Comparison of ENCODE assay signal across 8 mouse cellular contexts in the genomic region with DNA sequence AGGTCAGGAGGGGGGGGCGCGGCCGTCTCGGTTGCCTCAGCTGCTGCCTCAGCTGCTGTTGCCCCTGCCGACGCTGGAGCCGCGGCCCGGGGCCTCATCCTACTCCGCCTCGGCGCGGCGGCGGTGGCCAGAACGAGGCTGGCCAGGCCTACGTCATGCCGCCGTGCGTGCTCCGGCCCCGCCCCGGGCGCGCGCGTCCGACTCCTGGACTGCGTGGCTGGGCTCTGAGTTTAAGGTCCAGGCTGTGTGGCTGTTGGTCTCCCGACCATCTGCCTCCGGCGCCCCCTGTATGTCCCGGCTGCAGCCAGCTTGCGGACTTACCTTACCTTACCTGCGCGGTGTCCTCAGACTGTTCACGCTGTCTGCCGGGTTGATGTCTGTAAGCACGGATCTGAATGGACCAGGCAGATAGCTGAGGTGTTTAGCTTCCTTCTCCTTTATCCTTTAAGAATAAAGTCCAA. TPM values are rescaled to one million over a fixed set of nuclear protein-coding genes. Genes with fewer than 3 reads are reported as not detected.
A peak's percentile ranks its signal among the peaks of the same experiment; 100 is the strongest.
DNase-seq lines count a peak whose midpoint lies in the region; ATAC-seq and TF ChIP-seq lines count a peak whose summit lies in the region.

No protein-coding gene starts in this region.

- H3K9ac ChIP-seq in forebrain, postnatal 0 days: peak overlapping the region; percentile 87
- peak overlapping the region; percentile 98 for H3K9ac ChIP-seq in lung, embryonic 16.5 days (ENCODE audit: low read length)

- peak overlapping the region; percentile 87 for H3K4me3 ChIP-seq in G1E (ENCODE audit: low read depth, low read length)
- peak overlapping the region; percentile 74 for H3K4me3 ChIP-seq in forebrain, postnatal 0 days (ENCODE audit: low read depth, low read length)
- H3K4me3 ChIP-seq in lung, embryonic 16.5 days (ENCODE audit: low read length): peak overlapping the region; percentile 76

- ATAC-seq in G1E (ENCODE audit: extremely low read depth, insufficient number of reproducible peaks, low FRiP score, poor library complexity, severe bottlenecking): peak; percentile 76
- peak; percentile 98 for ATAC-seq in forebrain, postnatal 0 days
- peak; percentile 88 to 89 for ATAC-seq in hematopoietic stem cell, adult 5-6 weeks (replicated peaks in 1 of 2; ENCODE audit: insufficient read depth in 1 of 2, low FRiP score in 2 of 2, low TSS enrichment in 1 of 2, low read depth in 1 of 2, poor library complexity in 2 of 2, severe bottlenecking in 2 of 2)
- ATAC-seq in lung, embryonic 16.5 days (ENCODE audit: low read depth): peak; percentile 99

- no peak for TF ChIP-seq CTCF in G1E (IDR thresholded peaks at IDR 0.05; ENCODE audit: low read depth, low read length)
- TF ChIP-seq CTCF in forebrain, postnatal 0 days (IDR thresholded peaks at IDR 0.05; ENCODE audit: low read depth): peak; percentile 48

- peaks cover 15% of the 10 kb centered on the region for H3K36me3 ChIP-seq in G1E (replicated peaks)
- no peaks in the 10 kb centered on the region for H3K36me3 ChIP-seq in forebrain, postnatal 0 days (ENCODE audit: insufficient read depth)
- no peaks in the 10 kb centered on the region for H3K36me3 ChIP-seq in lung, embryonic 16.5 days (ENCODE audit: control insufficient read depth, insufficient read depth, low read length)

- DNase-seq in G1E (ENCODE audit: low spot score): peak; percentile 87
- peak; percentile 92 to 96 for DNase-seq in cerebellum, adult 18-20 months
- peak; percentile 91 for DNase-seq in forebrain, postnatal 0 days
- DNase-seq in layer of hippocampus, adult 9-10 months (ENCODE audit: low spot score): peak; percentile 69
- peak; percentile 81 for DNase-seq in ovary, postnatal 10 days (ENCODE audit: low spot score)
- DNase-seq in thymus, postnatal 10 days (ENCODE audit: low spot score in 2 of 2): peak; percentile 39 to 54

- H3K27me3 ChIP-seq in G1E (ENCODE audit: insufficient read depth, low read length): peaks cover 11% of the 10 kb centered on the region
- H3K27me3 ChIP-seq in forebrain, postnatal 0 days (ENCODE audit: insufficient read depth, low read length): no peaks in the 10 kb centered on the region
- H3K27me3 ChIP-seq in lung, embryonic 16.5 days (ENCODE audit: control insufficient read depth, insufficient read depth, low read depth, low read length): no peaks in the 10 kb centered on the region

- peaks cover 32% of the 10 kb centered on the region for H3K4me1 ChIP-seq in G1E (ENCODE audit: insufficient read depth, low read depth, low read length)
- peaks cover 8% of the 10 kb centered on the region; the same call in 1 of the 2 replicates for H3K4me1 ChIP-seq in forebrain, postnatal 0 days (ENCODE audit: insufficient read depth)
- H3K4me1 ChIP-seq in lung, embryonic 16.5 days (replicated peaks; ENCODE audit: control insufficient read depth, insufficient read depth, low read length): peaks cover 4% of the 10 kb centered on the region; the same call in 1 of the 2 replicates

- H3K9me3 ChIP-seq in G1E (replicated peaks): no peaks in the 10 kb centered on the region
- no peaks in the 10 kb centered on the region for H3K9me3 ChIP-seq in forebrain, postnatal 0 days (ENCODE audit: low read length)
- H3K9me3 ChIP-seq in lung, embryonic 16.5 days (ENCODE audit: control insufficient read depth, low read length): no peaks in the 10 kb centered on the region

- H3K4me2 ChIP-seq in forebrain, postnatal 0 days (ENCODE audit: low read depth): peak overlapping the region; percentile 58
- H3K4me2 ChIP-seq in lung, embryonic 16.5 days (ENCODE audit: low read depth, low read length): peak overlapping the region; percentile 81

- WGBS in forebrain, postnatal 0 days: under 1% methylated on average over 38 of the region's 39 CpGs
- WGBS in lung, embryonic 16.5 days: under 1% methylated on average over 36 of the region's 39 CpGs

- peak overlapping the region; percentile 85 for H3K27ac ChIP-seq in forebrain, postnatal 0 days (ENCODE audit: low read depth, low read length)
- H3K27ac ChIP-seq in lung, embryonic 16.5 days (ENCODE audit: low read length): peak overlapping the region; percentile 95

RNA-seq across cellular contexts. Expression of a gene that starts 7.9 kb away (rescaled TPM):
- total RNA-seq in G1E (2014; fragmentation: Nextera tagmentation) (41.8 and 44.4 TPM in 2 replicates), G1E (2017) (36.0 and 44.9 TPM in 2 replicates)
- polyA plus RNA-seq in G1E (2012): 14.0 and 14.9 TPM in 2 replicates
- total RNA-seq in forebrain, postnatal 0 days (2014; rRNA removed): 161 and 167 TPM in 2 replicates
- 68.7 and 84.0 TPM in 2 replicates for polyA plus RNA-seq in forebrain, postnatal 0 days (2015; fragmentation: Nextera tagmentation; extraction: Ambion mirVana)
- total RNA-seq in hematopoietic stem cell, adult 5-6 weeks (2017): 38.7 and 55.1 TPM in 2 replicates
- polyA plus RNA-seq in lung, embryonic 16.5 days (2015; fragmentation: Nextera tagmentation; extraction: Ambion mirVana): 35.9 and 36.2 TPM in 2 replicates

RNA-seq across cellular contexts. Expression of a gene that starts 54.5 kb away (rescaled TPM):
- total RNA-seq in G1E (2014; fragmentation: Nextera tagmentation): not detected in 2 replicates
- 0.82 TPM in 1 of 2 replicates, not detected in the other for total RNA-seq in G1E (2017)
- not detected in 2 replicates for polyA plus RNA-seq in G1E (2012)
- total RNA-seq in forebrain, postnatal 0 days (2014; rRNA removed): 0.29 TPM in 1 of 2 replicates, not detected in the other
- polyA plus RNA-seq in forebrain, postnatal 0 days (2015; fragmentation: Nextera tagmentation; extraction: Ambion mirVana): not detected in 2 replicates
- not detected in 2 replicates for total RNA-seq in hematopoietic stem cell, adult 5-6 weeks (2017)
- polyA plus RNA-seq in lung, embryonic 16.5 days (2015; fragmentation: Nextera tagmentation; extraction: Ambion mirVana): not detected in 2 replicates

Comparison
In these comparisons a context has a peak if more than half of its experiments do, and no peak if none do; other contexts are left out.
1. Peak in every context shown above with its lines: DNase-seq, ATAC-seq, H3K4me3 ChIP-seq and H3K27ac ChIP-seq.